Mouse (Mus musculus) olfactory bulb, adult 2 months (tissue): ENCODE measurements around the gene Coq10b.

ENCODE experiments used
- CTCF ChIP-seq: fragments of 200-500 bp; IDR thresholded peaks from 2 replicates; pipeline ENCODE4 v1.5.1; 2012; ENCODE audit warnings: low read depth, mild to moderate bottlenecking, low read length, moderate library complexity; ENCODE audit not compliant: insufficient read depth
- POLR2A ChIP-seq: fragments of 200-500 bp; IDR thresholded peaks from 2 replicates; pipeline ENCODE4 v1.6.1; 2012; ENCODE audit warnings: mild to moderate bottlenecking, low read depth, low read length, moderate library complexity; ENCODE audit not compliant: insufficient read depth

- TF ChIP-seq CTCF (no peak), POLR2A (no peak)
These were observed 24.4 kb downstream of the Coq10b start for GRCm38 (mm10) chr1:55076849-55077516.
